Mouse (Mus musculus) neural tube, embryonic 13.5 days (tissue): ENCODE results near the gene Peli1. TPM values are rescaled to one million over a fixed set of nuclear protein-coding genes. Genes with fewer than 3 reads are reported as not detected.
"Not testable (repeated sequence)": the region's sequence is repeated elsewhere in the genome, so short reads cannot be mapped to it uniquely, and the experiment has no call there.

Experiments
- ATAC-seq: fragments of 200-750 bp; cut with Nextera tagmentation; 2 replicates; pipeline ENCODE4 v1.8.0; 2017; ENCODE audit warnings: low read depth, mild to moderate bottlenecking, moderate TSS enrichment, moderate library complexity
- H3K27ac ChIP-seq: fragments of 300-500 bp; sonication (generic); replicated peaks from 2 replicates; pipeline ENCODE4 v1.5.1; 2015; ENCODE audit warnings: moderate library complexity, mild to moderate bottlenecking, inconsistent platforms
- H3K27me3 ChIP-seq: fragments of 300-500 bp; sonication (generic); 2 replicates; pipeline ENCODE4 v1.6.1; 2015; ENCODE audit warnings: mild to moderate bottlenecking, inconsistent platforms
- H3K36me3 ChIP-seq: fragments of 300-500 bp; sonication (generic); 2 replicates; pipeline ENCODE4 v1.6.1; 2015; ENCODE audit warnings: mild to moderate bottlenecking, inconsistent platforms
- H3K4me1 ChIP-seq: fragments of 300-500 bp; sonication (generic); replicated peaks from 2 replicates; pipeline ENCODE4 v1.6.1; 2015; ENCODE audit warnings: inconsistent platforms
- H3K4me2 ChIP-seq: fragments of 300-500 bp; sonication (generic); 2 replicates; pipeline ENCODE4 v1.6.1; 2015; ENCODE audit warnings: inconsistent platforms, mild to moderate bottlenecking, moderate library complexity
- H3K4me3 ChIP-seq: fragments of 300-500 bp; sonication (generic); 2 replicates; pipeline ENCODE4 v1.5.1; 2015; ENCODE audit warnings: mild to moderate bottlenecking, inconsistent platforms
- H3K9ac ChIP-seq: fragments of 300-500 bp; sonication (generic); 2 replicates; pipeline ENCODE4 v1.6.1; 2015; ENCODE audit warnings: moderate library complexity, mild to moderate bottlenecking, inconsistent platforms
- H3K9me3 ChIP-seq: fragments of 300-500 bp; sonication (generic); 2 replicates; pipeline ENCODE4 v1.6.1; 2016; ENCODE audit warnings: inconsistent platforms
- whole genome bisulfite sequencing: fragments of 180-500 bp; shearing (Covaris S2); methylation state at CpG from one replicate; pipeline ENCODE4 v1.1.7; 2015; 5-methylcytosine and 5-hydroxymethylcytosine counted together
- polyA plus RNA-seq: library from polyadenylated mRNA; unstranded; fragments of >200 nt; fragmentation: Nextera tagmentation; extraction: Ambion mirVana; gene quantifications from 2 replicates; pipeline ENCODE4 v1.2.1, GENCODE M21; 2015

Gene Peli1
- polyA plus RNA-seq, 1 experiment from 2014 or later, result 87.1 TPM

DNA sequence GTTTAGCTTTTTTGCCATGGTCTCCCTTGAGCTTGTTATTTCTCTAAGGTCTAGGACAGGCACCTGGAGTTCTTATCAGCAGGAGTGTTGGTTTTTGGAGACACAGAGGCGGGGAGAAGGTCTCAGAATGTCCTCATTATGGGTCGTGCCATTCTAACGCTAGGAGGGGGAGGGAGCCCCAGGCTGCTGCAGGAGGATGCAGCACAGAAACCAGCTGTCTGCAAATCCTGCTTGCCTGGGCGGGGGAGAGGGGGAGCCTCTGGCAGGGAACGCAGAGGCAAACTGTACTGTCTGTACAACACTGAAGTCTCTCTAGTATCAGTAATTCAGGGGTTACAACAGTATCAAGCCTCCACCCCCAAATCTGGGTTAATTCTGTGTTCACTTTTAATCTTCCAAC is 72.6 kb downstream of the Peli1 start:
- ATAC-seq, result 0 out of 2 replicates have a peak, but pooled peaks have one; percentile 27
- Histone ChIP-seq H3K4me2 (no peak overlapping the region), H3K4me1 (peaks cover 13% of the 10 kb centered on the region), H3K9ac (no peak overlapping the region), H3K36me3 (no peaks in the 10 kb centered on the region), H3K27ac (no peak overlapping the region), H3K4me3 (no peak overlapping the region), H3K27me3 (no peaks in the 10 kb centered on the region), H3K9me3 (no peaks in the 10 kb centered on the region)
- 7% methylated on average over 5 of the region's 5 CpGs for WGBS

DNA sequence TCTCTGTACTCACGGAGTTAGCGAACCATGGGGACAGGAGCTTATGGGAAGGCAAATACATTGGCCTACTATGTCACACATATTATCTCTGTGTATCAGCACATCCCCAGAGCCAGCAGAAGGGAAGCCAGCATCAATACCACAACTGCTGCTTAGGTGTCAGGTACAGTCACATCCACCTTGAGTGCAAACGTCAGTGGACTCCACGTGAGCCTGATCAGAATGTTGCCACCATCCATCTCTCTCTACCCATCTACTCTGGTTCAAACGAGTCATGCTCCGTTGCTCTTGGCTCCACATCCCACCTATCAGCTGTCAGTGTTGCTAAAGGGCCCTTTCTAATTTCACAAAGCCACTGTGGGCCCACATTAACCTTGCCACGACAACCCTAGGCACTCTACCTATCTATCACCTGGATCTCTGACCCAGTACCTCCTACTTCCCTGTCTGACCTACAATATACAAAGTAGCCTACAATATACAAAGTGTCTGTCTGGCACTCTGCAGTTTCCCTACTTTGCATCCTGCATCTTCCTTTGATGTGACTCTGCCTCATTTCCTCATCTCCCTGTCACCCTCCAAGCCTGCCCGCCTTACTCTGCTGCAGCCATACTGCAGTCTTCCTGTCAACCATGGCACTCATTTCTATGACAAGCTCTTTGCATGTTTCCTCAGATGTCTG is 73.4 kb downstream of the Peli1 start:
- H3K9ac ChIP-seq, result no peak overlapping the region
- H3K27ac ChIP-seq, result no peak overlapping the region
- H3K9me3 ChIP-seq, result no peaks in the 10 kb centered on the region
- peaks cover 15% of the 10 kb centered on the region for H3K4me1 ChIP-seq
- no peak overlapping the region for H3K4me2 ChIP-seq
- no peaks in the 10 kb centered on the region for H3K27me3 ChIP-seq
- WGBS, result 64% methylated on average over 8 of the region's 8 CpGs
- H3K4me3 ChIP-seq, result no peak overlapping the region
- ATAC-seq, result no peak
- H3K36me3 ChIP-seq, result no peaks in the 10 kb centered on the region

DNA sequence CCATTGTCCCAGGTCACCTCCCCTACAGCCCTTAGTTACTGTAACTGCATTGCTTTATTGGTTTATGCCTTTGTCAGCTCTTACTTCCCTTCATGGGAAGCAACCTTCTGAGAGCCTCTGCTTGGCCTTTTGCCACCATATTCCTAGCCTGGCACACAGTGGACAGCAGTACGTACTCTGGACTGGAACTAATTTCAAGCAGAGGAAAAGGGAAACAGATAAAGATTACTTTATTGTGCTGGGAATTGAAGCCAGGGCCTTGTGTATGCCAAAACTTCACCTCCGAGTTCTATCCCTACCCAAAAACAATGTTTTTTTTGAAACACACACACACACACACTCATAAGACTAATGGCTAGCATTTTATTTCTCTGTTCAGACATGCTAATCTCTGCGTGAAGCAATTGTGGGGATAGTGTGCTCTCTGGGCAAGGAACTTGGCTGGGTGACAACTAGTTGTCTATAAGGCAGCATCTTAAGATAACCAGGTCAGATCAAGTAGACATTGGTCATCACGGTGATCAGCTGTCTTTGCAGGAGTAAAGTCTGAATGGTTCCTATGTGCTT is 74.0 kb downstream of the Peli1 start:
- ATAC-seq, result no peak
- no peak overlapping the region for H3K9ac ChIP-seq
- 82% methylated on average over 4 of the region's 4 CpGs for WGBS

DNA sequence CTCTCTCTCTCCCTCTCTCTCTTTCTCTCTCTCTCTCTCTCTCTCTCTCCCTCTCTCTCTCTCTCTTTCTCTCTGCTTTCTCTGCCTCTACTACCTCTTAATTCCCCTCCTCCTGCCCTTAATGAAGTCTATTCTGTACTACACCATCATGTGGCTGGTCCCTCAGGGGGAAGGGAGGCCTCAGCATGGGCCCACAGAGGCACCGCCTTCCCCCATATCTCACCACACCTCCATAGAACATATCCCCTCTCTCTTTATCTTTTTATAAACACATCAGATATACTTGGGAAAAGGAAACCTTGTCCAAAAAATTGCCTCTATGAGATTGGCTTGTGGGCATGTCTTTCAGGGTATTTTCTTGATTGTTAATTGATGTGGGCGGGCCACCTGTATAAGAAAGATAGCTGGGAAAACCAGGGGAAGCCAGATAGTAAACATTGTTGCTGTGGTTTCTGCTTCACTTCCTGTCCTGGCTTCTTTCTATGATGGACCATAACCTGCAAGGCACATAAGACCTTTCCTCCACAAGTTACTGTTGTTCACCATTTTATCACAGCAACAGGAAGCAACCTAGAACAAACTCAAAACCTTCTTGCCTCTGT is 75.5 kb downstream of the Peli1 start:
- Histone ChIP-seq H3K36me3 (no peaks in the 10 kb centered on the region), H3K9me3 (no peaks in the 10 kb centered on the region), H3K27me3 (no peaks in the 10 kb centered on the region), H3K9ac (no peak overlapping the region), H3K27ac (no peak overlapping the region), H3K4me3 (no peak overlapping the region), H3K4me2 (no peak overlapping the region), H3K4me1 (peaks cover 15% of the 10 kb centered on the region)
- no peak for ATAC-seq
- 94% methylated on average over 2 of the region's 2 CpGs for WGBS

More for the DNA sequence above, 74.0 kb downstream of the Peli1 start:
- no peak overlapping the region for H3K4me2 ChIP-seq
- H3K4me3 ChIP-seq, result no peak overlapping the region
- no peaks in the 10 kb centered on the region for H3K36me3 ChIP-seq
- peaks cover 15% of the 10 kb centered on the region for H3K4me1 ChIP-seq
- no peaks in the 10 kb centered on the region for H3K9me3 ChIP-seq
- no peaks in the 10 kb centered on the region for H3K27me3 ChIP-seq
- no peak overlapping the region for H3K27ac ChIP-seq

DNA sequence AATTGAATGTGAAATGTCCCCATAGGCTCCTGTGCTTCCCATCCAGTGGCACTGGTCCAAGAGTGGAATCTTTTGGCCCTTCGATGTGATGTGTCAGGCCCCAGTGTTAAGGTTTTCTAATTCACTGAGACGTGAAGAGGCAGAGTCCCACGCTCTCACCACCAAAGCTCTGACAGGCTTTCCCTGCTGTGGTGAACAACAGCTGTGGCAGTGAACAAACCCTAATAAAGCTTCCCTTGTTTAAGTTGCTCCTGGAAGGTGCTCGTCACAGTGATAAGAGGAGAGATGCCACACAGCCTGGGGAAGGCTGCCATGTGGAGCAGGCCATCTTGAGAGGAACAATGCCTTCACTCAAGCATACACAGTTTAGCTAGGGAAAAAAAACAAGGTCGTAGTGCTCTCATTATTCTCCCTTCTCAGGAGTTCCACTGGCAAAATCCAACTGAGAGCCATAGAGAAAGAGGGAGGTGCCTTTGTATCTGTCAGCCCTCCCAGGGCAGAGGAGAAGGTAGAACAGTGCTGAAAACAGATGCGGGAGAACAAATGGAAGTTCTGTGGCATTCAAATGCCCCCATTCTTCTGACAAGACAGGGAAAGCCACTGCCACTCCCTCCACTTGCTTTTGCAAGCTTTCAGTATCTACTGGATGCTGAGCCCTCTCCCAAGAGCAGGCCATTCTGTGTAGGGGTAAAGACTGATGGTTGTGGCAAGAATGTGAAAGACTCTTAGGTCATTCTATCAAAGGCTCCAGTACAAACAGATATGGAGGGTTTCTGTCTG is 77.9 kb downstream of the Peli1 start:
- H3K4me3 ChIP-seq, result no peak overlapping the region
- no peak for ATAC-seq
- no peak overlapping the region for H3K9ac ChIP-seq
- H3K27ac ChIP-seq, result no peak overlapping the region
- 32% methylated on average over 6 of the region's 6 CpGs for WGBS
- H3K27me3 ChIP-seq, result no peaks in the 10 kb centered on the region
- no peaks in the 10 kb centered on the region for H3K36me3 ChIP-seq
- peaks cover 6% of the 10 kb centered on the region for H3K4me1 ChIP-seq
- no peak overlapping the region for H3K4me2 ChIP-seq
- H3K9me3 ChIP-seq, result no peaks in the 10 kb centered on the region

DNA sequence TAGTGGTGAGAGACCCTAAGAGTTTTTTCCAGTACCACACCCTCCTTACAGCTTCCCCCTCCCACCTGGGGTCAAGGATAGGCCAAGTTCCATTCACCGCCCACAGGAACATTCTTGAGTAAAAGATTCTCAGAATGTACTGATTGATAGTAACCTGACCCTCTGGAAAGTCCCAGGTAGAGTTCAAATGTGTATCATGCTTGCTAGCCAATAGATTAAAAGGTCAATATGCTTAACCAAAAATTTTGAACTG is 78.4 kb downstream of the Peli1 start:
- not testable (repeated sequence) for H3K4me1 ChIP-seq, H3K27ac ChIP-seq, H3K9me3 ChIP-seq, H3K4me2 ChIP-seq, H3K9ac ChIP-seq, H3K36me3 ChIP-seq, H3K27me3 ChIP-seq, ATAC-seq, H3K4me3 ChIP-seq
- 94% methylated on average over 1 of the region's 1 CpGs for WGBS

DNA sequence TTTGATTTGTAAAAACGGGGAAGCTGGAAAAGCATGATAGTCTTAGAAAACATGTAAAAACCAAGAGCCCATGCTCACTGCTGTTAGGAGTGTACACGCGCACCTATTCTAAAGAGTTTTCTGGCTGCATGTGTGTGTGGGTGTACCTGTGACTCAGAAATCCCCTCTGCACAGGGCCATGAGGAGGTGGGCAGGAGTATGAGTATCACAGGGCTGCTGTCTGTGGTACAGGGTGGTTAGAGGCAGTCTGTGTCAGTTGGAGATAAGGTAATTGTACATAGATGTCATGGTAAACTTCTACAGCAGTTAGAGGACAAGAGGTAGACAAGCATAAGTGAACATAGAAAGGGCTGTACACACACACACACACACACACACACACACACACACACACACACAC is 81.2 kb downstream of the Peli1 start:
- Histone ChIP-seq H3K4me2 (no peak overlapping the region), H3K27ac (no peak overlapping the region), H3K4me1 (peaks cover 4% of the 10 kb centered on the region; the same call in 1 of the 2 replicates), H3K36me3 (no peaks in the 10 kb centered on the region), H3K9ac (no peak overlapping the region), H3K4me3 (no peak overlapping the region), H3K9me3 (no peaks in the 10 kb centered on the region), H3K27me3 (no peaks in the 10 kb centered on the region)
- ATAC-seq, result no peak
- 93% methylated on average over 3 of the region's 3 CpGs for WGBS

DNA sequence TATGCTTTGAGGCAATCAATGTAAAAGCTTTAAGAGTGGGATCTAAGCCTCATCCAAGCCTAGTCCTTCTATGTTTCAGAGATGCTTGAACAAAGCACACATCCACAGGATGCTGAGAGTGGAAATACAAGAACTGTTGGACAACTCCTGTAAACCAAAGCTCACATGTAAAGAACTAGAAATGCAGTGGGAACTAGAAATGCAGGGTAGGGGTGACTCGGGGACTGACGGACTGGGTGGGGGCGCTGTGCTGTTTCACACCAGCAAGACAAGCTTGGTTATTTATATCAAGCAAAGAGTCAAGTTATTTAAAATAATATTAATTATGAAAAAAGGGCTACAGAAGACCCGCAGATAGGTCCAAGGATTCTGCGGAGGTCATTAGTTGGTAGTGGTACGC is 82.8 kb downstream of the Peli1 start:
- ATAC-seq, result no peak
- 93% methylated on average over 6 of the region's 6 CpGs for WGBS
- Histone ChIP-seq H3K4me2 (no peak overlapping the region), H3K9ac (no peak overlapping the region), H3K36me3 (no peaks in the 10 kb centered on the region), H3K4me3 (no peak overlapping the region), H3K27me3 (no peaks in the 10 kb centered on the region), H3K27ac (no peak overlapping the region), H3K4me1 (0 out of 2 replicates have a peak, but pooled peaks cover under 1% of the 10 kb centered on the region), H3K9me3 (no peaks in the 10 kb centered on the region)

DNA sequence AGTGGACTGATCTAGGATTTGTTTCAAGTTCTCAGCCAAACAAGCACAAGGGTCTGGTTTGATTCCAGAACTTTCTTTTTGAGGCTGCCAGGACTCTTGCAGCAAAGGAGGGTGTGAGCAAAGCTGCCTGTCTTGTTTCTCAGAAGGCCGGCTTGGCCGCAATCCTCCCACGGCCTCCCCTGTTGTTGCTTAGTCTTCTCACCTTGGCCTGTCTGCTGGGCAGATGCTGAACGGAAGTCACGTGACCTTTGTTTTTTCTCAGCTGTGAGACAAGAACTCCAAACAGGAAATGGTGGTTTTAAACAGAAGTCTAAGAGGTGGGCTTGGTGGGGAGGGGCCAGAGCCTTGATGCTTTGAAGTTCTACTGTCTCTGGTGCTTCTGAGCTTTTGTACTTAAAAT is 83.3 kb downstream of the Peli1 start:
- H3K4me1 ChIP-seq, result no peaks in the 10 kb centered on the region
- 69% methylated on average over 5 of the region's 5 CpGs for WGBS
- H3K4me2 ChIP-seq, result no peak overlapping the region
- H3K27me3 ChIP-seq, result no peaks in the 10 kb centered on the region
- H3K27ac ChIP-seq, result no peak overlapping the region
- no peak for ATAC-seq
- H3K9me3 ChIP-seq, result no peaks in the 10 kb centered on the region
- H3K36me3 ChIP-seq, result no peaks in the 10 kb centered on the region
- H3K4me3 ChIP-seq, result no peak overlapping the region
- H3K9ac ChIP-seq, result no peak overlapping the region

DNA sequence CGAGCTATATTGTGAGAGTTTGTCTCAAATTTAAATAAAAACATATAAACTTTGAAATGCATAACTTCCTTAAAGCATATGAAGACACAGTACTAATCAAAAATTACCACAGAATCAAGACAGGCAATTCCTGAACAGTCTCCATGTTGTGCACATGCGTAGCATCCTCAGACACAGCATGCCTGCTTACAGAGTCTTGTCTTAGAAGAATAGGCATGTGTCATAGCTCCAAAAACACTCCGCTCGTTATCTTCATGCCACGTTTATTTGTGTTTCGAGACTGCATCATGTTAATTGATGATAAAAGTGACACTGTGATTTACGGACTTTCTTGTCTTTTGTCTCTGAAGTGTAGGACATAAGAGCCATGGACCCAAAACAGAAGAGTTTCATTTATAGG is 84.0 kb downstream of the Peli1 start:
- Histone ChIP-seq H3K9me3 (no peaks in the 10 kb centered on the region), H3K4me1 (no peaks in the 10 kb centered on the region), H3K36me3 (no peaks in the 10 kb centered on the region), H3K27me3 (no peaks in the 10 kb centered on the region), H3K4me3 (no peak overlapping the region), H3K27ac (no peak overlapping the region), H3K9ac (no peak overlapping the region), H3K4me2 (no peak overlapping the region)
- 78% methylated on average over 7 of the region's 7 CpGs for WGBS
- ATAC-seq, result no peak

DNA sequence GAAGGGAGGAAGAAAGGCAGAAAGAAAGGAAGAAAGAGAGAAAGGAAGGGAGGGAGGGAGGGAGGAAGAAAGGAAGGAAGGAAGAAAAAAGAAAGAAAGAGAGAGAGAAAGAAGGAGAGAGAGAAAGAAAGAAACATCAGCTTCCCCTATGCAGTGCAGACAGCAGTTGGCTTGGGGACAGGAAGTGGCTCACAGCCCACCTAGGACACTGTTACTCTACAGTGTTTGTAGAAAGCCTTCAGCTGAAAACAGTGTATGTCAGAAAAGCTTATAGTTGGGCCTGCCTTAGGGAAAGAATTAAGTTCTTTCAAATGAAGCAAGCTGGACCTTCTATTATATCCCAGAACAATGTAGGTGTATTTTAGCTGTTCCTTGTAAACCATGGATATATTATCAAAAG is 85.4 kb downstream of the Peli1 start:
- no peak overlapping the region for H3K27ac ChIP-seq
- H3K9me3 ChIP-seq, result no peaks in the 10 kb centered on the region
- H3K36me3 ChIP-seq, result no peaks in the 10 kb centered on the region
- H3K9ac ChIP-seq, result no peak overlapping the region
- no peak overlapping the region for H3K4me2 ChIP-seq
- H3K27me3 ChIP-seq, result no peaks in the 10 kb centered on the region
- H3K4me3 ChIP-seq, result no peak overlapping the region
- no peak for ATAC-seq
- H3K4me1 ChIP-seq, result no peaks in the 10 kb centered on the region

DNA sequence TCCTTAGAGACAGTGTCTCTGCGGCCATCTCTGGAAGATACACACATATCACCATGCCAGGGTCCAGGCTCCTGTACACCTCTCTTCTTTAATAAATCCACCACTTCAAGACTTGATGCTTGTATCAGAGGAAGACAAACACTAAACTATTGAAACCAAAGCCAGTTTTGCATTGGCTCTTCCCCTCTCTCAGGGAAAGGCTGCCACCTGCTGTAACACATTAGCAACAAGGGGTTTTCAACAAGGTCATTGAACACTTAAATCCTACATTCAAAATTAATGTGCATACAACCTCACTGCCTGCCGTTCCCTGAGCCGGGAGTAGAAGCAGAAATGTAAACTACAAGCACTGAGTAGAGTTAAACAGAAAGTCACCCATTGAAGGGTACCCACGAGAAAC is 87.3 kb downstream of the Peli1 start:
- WGBS, result 65% methylated on average over 4 of the region's 4 CpGs
- Histone ChIP-seq H3K4me3 (no peak overlapping the region), H3K4me2 (no peak overlapping the region), H3K4me1 (no peaks in the 10 kb centered on the region), H3K9ac (no peak overlapping the region), H3K27me3 (no peaks in the 10 kb centered on the region), H3K9me3 (no peaks in the 10 kb centered on the region), H3K36me3 (no peaks in the 10 kb centered on the region), H3K27ac (no peak overlapping the region)
- ATAC-seq, result peak; percentile 15; the same call in 1 of the 2 replicates
